ENCODE assay signal across 7 mouse cellular contexts in genomic region chr17:83953656-83954055, GRCm38 (mm10).
A peak's percentile ranks its signal among the peaks of the same experiment; 100 is the strongest.
DNase-seq lines count a peak whose midpoint lies in the region; ATAC-seq and TF ChIP-seq lines count a peak whose summit lies in the region.

No protein-coding gene starts in this region.

- in situ Hi-C loops in ES-E14 (cut with MboI; ENCODE audit: low sequenced_read_pairs in 2 of 2, unreplicated experiment in 2 of 2), result loop anchor here in 1 of 2 experiments (25.0 kb wide), 1 partner anchor 434 kb away; no protein-coding TSS in a partner anchor

- no peaks in the 10 kb centered on the region for H3K9me3 ChIP-seq in ES-E14 (ENCODE audit: control insufficient read depth, insufficient read depth, low read depth, low read length)
- H3K9me3 ChIP-seq in hindbrain, embryonic 15.5 days, result no peaks in the 10 kb centered on the region
- H3K9me3 ChIP-seq in liver, embryonic 15.5 days (replicated peaks), result no peaks in the 10 kb centered on the region

- 37% methylated on average over 7 of the region's 7 CpGs for WGBS in hindbrain, embryonic 15.5 days
- WGBS in liver, embryonic 15.5 days (ENCODE audit: insufficient replicate concordance), result 61% methylated on average over 7 of the region's 7 CpGs

- H3K27ac ChIP-seq in ES-E14 (ENCODE audit: insufficient read depth, low read depth, low read length, poor library complexity, severe bottlenecking), result no peak overlapping the region; the same call in 1 of the 2 replicates
- H3K27ac ChIP-seq in brown adipose tissue, adult 24 weeks (replicated peaks; ENCODE audit: low read depth, low read length), result peak overlapping the region; percentile 98
- H3K27ac ChIP-seq in hindbrain, embryonic 15.5 days (replicated peaks), result peak overlapping the region; percentile 69
- H3K27ac ChIP-seq in liver, embryonic 15.5 days (replicated peaks), result 0 out of 2 replicates have a peak overlapping the region, but pooled peaks have one; percentile 53

- DNase-seq in ES-E14 (ENCODE audit: low read depth, low spot score), result no peak
- no peak for DNase-seq in right cerebral cortex, postnatal 36 days (ENCODE audit: low spot score in 2 of 2)
- DNase-seq in gastrocnemius, postnatal 25 days, result no peak
- DNase-seq in spleen, adult 18-20 months, result no peak

- no peaks in the 10 kb centered on the region for H3K27me3 ChIP-seq in hindbrain, embryonic 15.5 days
- H3K27me3 ChIP-seq in liver, embryonic 15.5 days, result no peaks in the 10 kb centered on the region

- H3K4me2 ChIP-seq in hindbrain, embryonic 15.5 days, result no peak overlapping the region
- H3K4me2 ChIP-seq in liver, embryonic 15.5 days, result no peak overlapping the region

- no peak overlapping the region for H3K4me3 ChIP-seq in ES-E14 (ENCODE audit: insufficient read depth in 1 of 2, low read depth in 1 of 2, low read length in 2 of 2, poor library complexity in 1 of 2, severe bottlenecking in 1 of 2)
- H3K4me3 ChIP-seq in brown adipose tissue, adult 24 weeks (ENCODE audit: insufficient read depth, low read depth, low read length), result no peak overlapping the region
- no peak overlapping the region for H3K4me3 ChIP-seq in hindbrain, embryonic 15.5 days
- H3K4me3 ChIP-seq in liver, embryonic 15.5 days (replicated peaks), result no peak overlapping the region

- no peaks in the 10 kb centered on the region for H3K36me3 ChIP-seq in ES-E14 (ENCODE audit: control insufficient read depth, insufficient read depth, low read length, poor library complexity, severe bottlenecking)
- no peaks in the 10 kb centered on the region for H3K36me3 ChIP-seq in hindbrain, embryonic 15.5 days
- no peaks in the 10 kb centered on the region for H3K36me3 ChIP-seq in liver, embryonic 15.5 days (replicated peaks)

- no peak for ATAC-seq in hindbrain, embryonic 15.5 days (ENCODE audit: low FRiP score, low read depth)
- no peak for ATAC-seq in liver, embryonic 15.5 days (ENCODE audit: insufficient read depth)

- H3K4me1 ChIP-seq in ES-E14 (ENCODE audit: control insufficient read depth in 2 of 2, insufficient read depth in 2 of 2, low read length in 2 of 2, poor library complexity in 1 of 2), result peaks cover 12 to 55% of the 10 kb centered on the region in 2 experiments
- peaks cover 48% of the 10 kb centered on the region for H3K4me1 ChIP-seq in brown adipose tissue, adult 24 weeks (ENCODE audit: control insufficient read depth, insufficient read depth, insufficient read length, low read length)
- H3K4me1 ChIP-seq in hindbrain, embryonic 15.5 days (replicated peaks), result peaks cover 35% of the 10 kb centered on the region
- H3K4me1 ChIP-seq in liver, embryonic 15.5 days (replicated peaks), result peaks cover 54% of the 10 kb centered on the region

- peak overlapping the region; percentile 17; the same call in 1 of the 2 replicates for H3K9ac ChIP-seq in ES-E14 (ENCODE audit: insufficient read depth, low read depth, low read length, poor library complexity, severe bottlenecking)
- H3K9ac ChIP-seq in hindbrain, embryonic 15.5 days, result no peak overlapping the region
- no peak overlapping the region for H3K9ac ChIP-seq in liver, embryonic 15.5 days

TF ChIP-seq in ES-E14, 5 proteins besides CTCF, POLR2A, EP300 and RAD21:
- no peak for TF ChIP-seq ZNF384 (IDR thresholded peaks at IDR 0.05; ENCODE audit: low read depth, low read length)
- TF ChIP-seq ZC3H11A (IDR thresholded peaks at IDR 0.05; ENCODE audit: borderline replicate concordance, low read depth, low read length), result no peak
- TF ChIP-seq HCFC1 (IDR thresholded peaks at IDR 0.05; ENCODE audit: borderline replicate concordance, insufficient read depth, low read length), result no peak
- TF ChIP-seq MAFK (IDR thresholded peaks at IDR 0.05; ENCODE audit: insufficient read depth, low read depth, low read length), result no peak
- TF ChIP-seq CHD2 (IDR thresholded peaks at IDR 0.05; ENCODE audit: low read depth, low read length), result no peak
